Mouse (Mus musculus): ENCODE data around the gene Rnase11. TPM values are rescaled to one million over a fixed set of nuclear protein-coding genes. Genes with fewer than 3 reads are reported as not detected.

Gene Rnase11
- 0.06 TPM in 1 of 2 replicates, not detected in the other for polyA plus RNA-seq (2012; rRNA removed)

GRCm38 (mm10) chr14:51050063-51050462 lies at the start of gene Rnase11:
Gene Rnase11 (minus strand): TSS chr14:51050163.

DNA sequence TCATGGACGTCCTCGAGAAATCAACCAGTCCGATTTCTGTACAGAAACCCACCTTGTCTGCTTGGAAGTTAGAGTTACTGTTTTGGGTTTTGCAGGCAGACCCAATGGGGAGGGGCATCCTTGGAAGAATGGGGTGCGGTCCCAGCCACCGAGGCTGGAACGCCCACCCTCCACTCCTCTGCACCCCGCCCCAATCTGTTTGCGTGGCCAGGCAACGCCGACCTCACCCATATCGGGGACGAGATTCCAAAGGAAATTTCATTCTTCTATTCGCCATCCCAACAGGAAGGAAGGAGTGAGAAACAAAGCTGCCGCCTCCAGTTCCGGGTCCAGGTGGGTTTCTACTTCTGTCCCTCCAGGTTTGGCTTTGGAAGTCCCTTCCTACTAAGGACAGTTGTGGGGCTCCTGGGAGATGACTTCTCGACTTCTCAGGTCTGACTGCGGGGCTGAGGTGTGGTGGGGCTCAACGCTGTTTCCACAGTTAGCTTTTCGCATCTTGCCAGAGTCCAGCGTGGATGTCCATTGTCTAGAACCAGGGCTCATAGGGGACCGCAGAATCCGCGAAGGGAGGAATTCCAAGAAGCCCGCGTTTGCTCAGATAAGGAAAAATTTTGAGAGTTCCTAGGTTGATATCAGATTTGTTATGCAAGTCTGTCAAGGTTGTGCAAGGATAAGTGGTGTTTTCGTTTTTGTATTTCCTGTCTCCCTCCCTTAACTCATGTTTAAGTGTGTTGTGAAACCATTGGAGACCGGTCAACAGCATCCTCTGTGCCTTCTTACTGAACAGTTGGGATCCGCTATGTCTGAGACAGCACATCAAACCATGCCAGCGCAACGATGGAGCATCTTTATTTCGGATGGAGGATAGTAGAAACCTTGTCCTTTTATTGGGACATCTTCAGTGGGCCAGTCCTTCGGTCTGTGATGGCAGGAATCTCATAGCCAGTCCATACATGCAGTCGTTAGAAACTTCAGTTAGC lies 41.2 kb upstream of the Rnase11 start, which contains the start of the genes Rnase4 and Ang:
Gene Rnase4, plus strand, starts transcription at position 157 of the 980 bp plus-strand sequence.
Gene Ang, plus strand, starts transcription at position 230 of the 980 bp plus-strand sequence.

DNA sequence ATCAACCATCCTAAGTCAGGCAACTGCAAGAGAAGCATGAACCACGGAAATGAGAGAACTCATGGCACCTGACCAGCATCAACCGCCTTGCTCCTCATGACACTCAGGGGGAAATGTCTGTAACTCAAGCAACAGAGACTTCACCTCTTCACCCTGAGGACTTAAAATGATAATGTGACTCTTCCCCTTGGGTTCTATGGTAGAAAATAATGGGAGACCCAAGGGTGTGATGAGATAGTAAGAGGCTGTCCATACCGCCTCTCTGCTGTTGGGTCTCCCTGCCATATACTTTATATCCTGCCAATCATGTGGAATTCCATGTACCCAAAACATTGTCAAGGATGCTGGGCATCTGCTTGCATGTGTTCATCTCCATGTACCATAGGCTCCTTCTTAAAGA lies 24.4 kb upstream of the Rnase11 start, which contains the start of gene Olfr750:
Gene Olfr750, minus strand, starts transcription at position 101 of the 400 bp plus-strand sequence.

DNA sequence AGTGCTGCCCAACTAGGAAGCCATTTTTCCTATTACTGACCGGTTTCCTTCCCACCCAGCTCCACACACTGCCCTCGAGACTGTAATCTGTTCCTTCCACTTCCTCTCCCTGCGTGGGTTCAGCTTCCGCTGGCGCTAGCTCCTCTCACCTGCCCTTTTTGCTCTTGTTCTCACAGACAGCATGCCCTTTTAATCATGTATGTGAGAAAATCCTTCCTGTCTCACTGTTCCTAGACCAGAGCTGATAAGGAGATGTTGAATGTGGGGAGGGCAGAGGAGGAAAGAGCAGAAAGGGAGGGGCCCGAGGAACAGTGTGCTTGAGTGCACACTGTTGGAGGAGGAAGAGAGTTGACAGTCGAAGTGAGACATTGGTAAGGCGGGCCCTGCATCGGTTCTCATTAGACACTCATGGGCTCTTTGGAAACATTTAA lies 7.5 kb upstream of the Rnase11 start, which contains the start of gene Rnase12:
Gene Rnase12, minus strand, starts transcription at position 261 of the 431 bp plus-strand sequence.

DNA sequence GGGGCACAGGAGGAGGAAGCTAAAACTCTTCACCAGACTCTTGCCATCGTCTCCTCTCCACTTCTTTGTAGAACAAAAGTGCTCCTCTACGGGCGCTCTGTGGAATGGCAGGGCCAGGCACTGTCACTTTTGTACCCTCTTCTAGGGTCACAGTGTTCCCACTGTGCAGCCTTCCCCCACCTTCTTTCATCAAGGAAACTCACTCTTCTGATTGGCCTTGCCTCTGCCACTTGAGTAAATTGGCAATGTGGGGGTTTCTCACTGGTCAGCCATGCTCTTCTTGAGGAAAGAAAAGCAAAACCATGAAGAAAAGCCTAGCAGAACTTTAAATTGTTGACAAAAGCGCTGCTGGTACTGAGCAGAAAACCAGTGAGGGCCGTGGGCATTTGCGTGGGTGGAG lies 8.2 kb downstream of the Rnase11 start, which contains the start of gene Rnase9:
Gene Rnase9, minus strand, starts transcription at position 101 of the 400 bp plus-strand sequence.

GRCm38 (mm10) chr14:51007152-51007801 lies 42.7 kb downstream of the Rnase11 start, which contains the start of gene Rnase10:
Gene Rnase10 (plus strand): TSS chr14:51007751.

Other genes with a start within 250 kb of the Rnase11 start
- not detected in 2 replicates for gene Ccnb1ip1, start 242.4 kb downstream of the Rnase11 start, polyA plus RNA-seq (2012; rRNA removed)
- gene Parp2, start 242.3 kb downstream of the Rnase11 start, polyA plus RNA-seq (2012; rRNA removed) = 26.4 and 32.7 TPM in 2 replicates
- gene Tep1, start 179.6 kb downstream of the Rnase11 start, polyA plus RNA-seq (2012; rRNA removed) = 5.7 and 6.0 TPM in 2 replicates
- gene Klhl33, start 152.7 kb downstream of the Rnase11 start, polyA plus RNA-seq (2012; rRNA removed) = 0.11 and 0.28 TPM in 2 replicates
- gene Osgep, start 125.3 kb downstream of the Rnase11 start, polyA plus RNA-seq (2012; rRNA removed) = 40.4 and 47.9 TPM in 2 replicates
- gene Apex1, start 125.2 kb downstream of the Rnase11 start, polyA plus RNA-seq (2012; rRNA removed) = 44.1 and 50.6 TPM in 2 replicates
- gene Pip4p1, start 119.3 kb downstream of the Rnase11 start, polyA plus RNA-seq (2012; rRNA removed) = 35.0 and 41.2 TPM in 2 replicates
- 121 and 139 TPM in 2 replicates for gene Pnp, start 119.1 kb downstream of the Rnase11 start, polyA plus RNA-seq (2012; rRNA removed)
- gene Gm49342, start 105.6 kb downstream of the Rnase11 start, polyA plus RNA-seq (2012; rRNA removed) = 103 and 127 TPM in 2 replicates
- 6.7 and 8.1 TPM in 2 replicates for gene Pnp2, start 94.2 kb downstream of the Rnase11 start, polyA plus RNA-seq (2012; rRNA removed)
- gene Rnase10, start 42.4 kb downstream of the Rnase11 start, polyA plus RNA-seq (2012; rRNA removed) = 0.02 and 0.05 TPM in 2 replicates
- not detected in 2 replicates for gene Rnase9, start 8.3 kb downstream of the Rnase11 start, polyA plus RNA-seq (2012; rRNA removed)
- gene Rnase12, start 7.5 kb upstream of the Rnase11 start, polyA plus RNA-seq (2012; rRNA removed) = 1.3 and 1.7 TPM in 2 replicates
- not detected in 2 replicates for gene Olfr750, start 24.3 kb upstream of the Rnase11 start, polyA plus RNA-seq (2012; rRNA removed)
- 29.7 and 48.3 TPM in 2 replicates for gene Rnase4, start 40.9 kb upstream of the Rnase11 start, polyA plus RNA-seq (2012; rRNA removed)
- gene Ang, start 41.0 kb upstream of the Rnase11 start, polyA plus RNA-seq (2012; rRNA removed) = 11.6 and 17.1 TPM in 2 replicates
- not detected in 2 replicates for gene Eddm3b, start 64.3 kb upstream of the Rnase11 start, polyA plus RNA-seq (2012; rRNA removed)
- 2.6 and 4.3 TPM in 2 replicates for gene Rnase6, start 73.7 kb upstream of the Rnase11 start, polyA plus RNA-seq (2012; rRNA removed)
- gene Rnase1, start 96.6 kb upstream of the Rnase11 start, polyA plus RNA-seq (2012; rRNA removed) = 0.07 and 0.82 TPM in 2 replicates
- not detected in 2 replicates for gene Rnase2b, start 112.1 kb upstream of the Rnase11 start, polyA plus RNA-seq (2012; rRNA removed)
- gene Ang2, start 149.0 kb upstream of the Rnase11 start, polyA plus RNA-seq (2012; rRNA removed) = not detected in 2 replicates
- gene Ear14, start 153.2 kb upstream of the Rnase11 start, polyA plus RNA-seq (2012; rRNA removed) = not detected in 2 replicates
- not detected in 2 replicates for gene Rnase2a, start 205.9 kb upstream of the Rnase11 start, polyA plus RNA-seq (2012; rRNA removed)

All from liver, embryonic 18 days (tissue).